Mouse (Mus musculus): Measurements from ENCODE around the gene Olfr507.
"Not testable (repeated sequence)": the region's sequence is repeated elsewhere in the genome, so short reads cannot be mapped to it uniquely, and the experiment has no call there.

The Olfr507 gene

DNA sequence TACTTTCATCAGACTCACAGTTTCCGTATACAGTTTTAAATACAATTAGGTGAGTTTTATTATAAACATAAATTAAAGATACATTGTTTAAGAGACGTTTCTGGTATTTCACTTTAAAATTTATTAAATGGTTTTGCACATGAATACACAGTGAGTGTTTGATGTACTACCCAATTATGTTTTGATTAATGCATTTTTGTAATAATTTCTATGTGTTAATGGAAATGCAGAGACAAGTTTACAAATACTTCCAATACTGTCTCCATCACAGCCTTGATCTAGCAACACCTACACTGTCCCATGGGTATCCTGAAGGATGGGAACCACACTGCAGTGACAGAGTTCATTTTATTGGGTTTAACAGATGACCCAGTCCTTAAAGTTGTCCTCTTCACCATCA, at the start of gene Olfr507:
Olfr507 (plus strand) TSS at position 301 of the 400 bp plus-strand sequence.
- DNase-seq = no peak

DNA sequence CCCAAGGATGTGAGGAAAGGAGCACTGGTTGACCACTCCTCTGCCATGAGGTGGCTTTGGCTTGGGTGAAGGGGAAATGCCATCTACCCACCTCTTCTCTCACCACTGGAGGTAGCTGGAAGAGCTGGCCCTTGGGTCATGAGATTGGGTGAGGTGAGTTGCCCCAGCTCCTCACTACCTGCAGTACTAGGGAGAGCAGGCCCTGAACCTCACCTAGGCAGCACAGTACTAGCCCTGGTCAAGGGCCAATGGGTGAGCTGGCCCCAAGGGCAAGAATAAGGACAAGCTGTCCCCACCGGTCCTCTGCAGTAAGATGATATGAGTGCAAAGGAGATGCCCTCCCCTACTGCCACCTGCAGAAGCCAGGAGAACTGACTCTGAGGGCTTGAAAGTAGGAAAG, 31.8 kb upstream of the Olfr507 start:
- DNase-seq = no peak

DNA sequence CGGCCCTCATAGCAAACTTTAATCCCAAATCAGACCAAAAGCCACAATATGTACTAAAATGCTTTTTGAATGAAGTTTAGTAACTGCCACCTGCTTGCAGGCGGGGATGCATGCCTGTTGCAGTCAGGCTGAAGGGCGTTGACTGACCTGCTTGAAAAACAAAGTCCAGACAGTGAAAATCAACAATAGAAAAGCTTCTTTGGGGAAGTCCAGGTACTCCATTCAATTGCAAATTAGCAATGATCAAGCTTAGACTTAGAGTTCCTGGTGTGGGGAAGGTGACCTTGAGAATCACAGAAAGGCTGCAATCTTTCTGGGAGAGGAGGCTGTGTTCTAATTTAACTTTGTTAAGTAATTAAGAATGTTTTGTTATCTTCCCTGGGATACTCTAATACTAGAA, 19.7 kb upstream of the Olfr507 start:
- not testable (repeated sequence) for DNase-seq

DNA sequence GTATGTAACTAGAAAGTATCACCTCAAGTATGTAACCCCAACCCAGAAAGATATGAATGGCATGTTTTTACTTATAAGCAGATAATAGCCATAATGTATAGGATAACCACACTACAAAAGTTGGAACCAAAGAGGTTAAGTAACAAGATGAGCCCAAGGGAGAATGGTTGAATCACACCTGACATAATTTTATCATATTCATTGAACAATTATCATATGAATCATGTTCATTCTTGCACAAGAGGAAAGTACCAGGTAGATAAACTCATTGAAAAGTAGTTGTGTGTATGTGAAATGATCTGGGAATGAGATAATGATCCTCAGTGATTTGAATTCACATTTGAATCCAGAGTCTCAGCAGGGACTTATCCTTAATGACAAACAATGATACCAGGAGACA, 11.1 kb upstream of the Olfr507 start, which contains the start of gene Olfr506:
Olfr506 (plus strand) TSS at position 301 of the 400 bp plus-strand sequence.
- DNase-seq = no peak

DNA sequence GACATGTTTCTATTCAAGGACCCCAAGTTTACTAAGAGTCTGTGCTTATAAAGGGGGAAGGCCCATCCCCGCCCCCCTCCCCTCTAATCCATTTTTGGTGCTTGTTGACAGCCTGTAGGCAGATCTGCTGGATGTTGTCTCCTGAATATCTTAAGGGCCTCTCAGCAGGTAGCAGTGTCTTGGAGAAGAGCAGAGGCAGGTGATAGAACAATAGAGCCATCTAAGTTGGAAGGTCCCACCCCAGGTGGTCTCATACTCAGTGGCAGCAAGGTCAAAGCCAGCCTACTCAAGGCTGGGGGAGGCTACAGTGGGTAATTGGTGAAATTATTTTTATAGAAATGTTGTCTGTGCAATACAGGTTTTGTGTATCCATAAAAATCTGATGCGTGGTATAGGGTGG, 7.5 kb upstream of the Olfr507 start:
- no peak for DNase-seq

DNA sequence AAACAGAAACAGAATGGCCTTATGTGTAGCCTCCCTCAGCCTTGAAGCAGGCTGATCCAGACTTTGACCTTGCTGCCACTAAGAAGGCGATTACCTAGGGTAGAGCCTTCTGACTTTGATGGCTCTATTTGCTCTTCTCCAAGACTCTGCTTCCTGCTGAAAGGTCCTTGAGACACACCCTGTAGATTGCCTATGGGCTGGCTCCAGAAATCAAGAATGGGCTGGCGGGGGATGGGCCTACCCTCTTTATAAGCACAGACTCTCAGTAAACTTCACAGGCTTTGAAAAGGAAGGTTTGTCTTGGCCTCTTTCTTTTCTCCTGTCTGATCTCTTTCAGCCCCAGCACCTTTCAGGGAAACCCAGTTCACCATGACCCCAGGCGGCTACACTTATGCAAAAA, 4.8 kb upstream of the Olfr507 start:
- DNase-seq = not testable (repeated sequence)

DNA sequence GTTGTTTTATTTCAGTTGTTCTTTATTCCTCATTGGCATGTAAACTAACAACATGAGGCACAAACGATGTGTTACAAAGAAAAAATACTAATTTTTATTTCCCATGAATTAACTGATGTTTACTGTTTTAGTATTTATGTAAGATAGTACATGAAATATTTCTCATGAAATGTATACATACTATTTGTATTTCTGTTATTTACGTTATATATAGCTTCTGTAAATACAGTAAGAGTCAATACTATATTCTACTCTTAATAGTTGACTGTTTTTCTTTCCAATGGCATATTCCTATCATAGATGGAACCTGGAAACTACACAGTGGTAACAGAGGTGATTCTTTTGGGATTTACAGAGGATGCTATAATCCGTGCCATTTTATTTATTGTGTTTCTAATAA, 8.1 kb downstream of the Olfr507 start, which contains the start of gene Olfr508:
Olfr508 (plus strand) TSS at position 301 of the 400 bp plus-strand sequence.
- DNase-seq = no peak

DNA sequence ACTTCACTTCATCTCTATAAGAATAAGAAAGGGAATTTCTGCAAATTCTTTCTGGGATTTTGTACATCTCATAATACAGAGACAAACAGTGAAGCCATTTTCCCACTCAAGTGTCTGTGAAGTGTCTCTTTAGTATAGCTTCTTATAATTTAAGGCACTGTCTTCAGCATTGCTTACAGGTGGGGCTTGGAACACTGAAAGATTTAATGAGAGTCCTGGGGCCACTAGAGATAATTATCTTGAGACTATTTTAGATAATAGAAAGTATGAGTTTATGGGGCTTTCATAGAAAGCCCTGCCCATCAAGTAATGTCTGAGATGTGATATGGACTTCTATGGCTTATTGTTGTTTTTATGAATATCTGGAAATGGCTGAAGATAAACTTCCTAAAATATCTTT, 30.2 kb downstream of the Olfr507 start, which contains the start of gene Olfr509:
Olfr509 (minus strand) TSS at position 101 of the 400 bp plus-strand sequence.
- DNase-seq = no peak

DNA sequence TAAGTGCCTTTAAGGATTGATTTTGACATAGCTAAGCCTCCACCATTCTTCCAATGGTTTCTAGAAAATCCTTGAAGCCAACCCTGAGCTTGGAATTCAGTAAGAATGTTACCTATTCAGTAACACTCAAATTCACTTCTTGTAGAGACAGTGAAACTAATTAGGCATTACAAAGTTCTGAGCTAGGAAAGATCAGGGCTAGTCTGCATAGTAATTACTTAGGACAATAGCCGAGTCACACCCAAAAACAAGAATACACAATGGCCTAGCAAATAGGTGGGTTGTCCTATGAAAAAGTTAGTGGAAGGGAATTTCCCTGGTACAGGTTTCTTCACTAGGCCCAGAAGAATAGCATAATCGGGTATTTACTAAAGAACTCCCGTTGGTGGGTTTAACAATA, 40.8 kb downstream of the Olfr507 start:
- DNase-seq = no peak

DNA sequence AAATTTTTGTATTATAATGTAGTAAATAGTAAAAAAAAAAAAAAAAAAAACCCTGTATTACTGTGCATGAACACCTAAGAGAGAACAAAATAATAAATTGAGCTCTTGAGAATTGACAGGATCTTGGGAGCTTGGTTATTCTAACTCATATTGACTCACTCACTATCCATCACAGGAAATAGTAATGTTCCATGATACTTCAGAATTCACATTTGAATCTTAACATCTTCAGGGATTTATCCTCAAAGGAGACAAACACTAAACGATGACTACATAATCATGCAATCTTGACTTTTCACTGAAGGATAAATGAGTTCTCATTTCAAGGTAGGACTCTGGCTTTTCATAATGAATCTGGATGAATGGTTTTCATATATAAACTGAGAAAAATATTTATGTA, 44.5 kb downstream of the Olfr507 start, which contains the start of gene Olfr510:
Olfr510 (plus strand) TSS at position 301 of the 400 bp plus-strand sequence.
- DNase-seq = no peak

DNA sequence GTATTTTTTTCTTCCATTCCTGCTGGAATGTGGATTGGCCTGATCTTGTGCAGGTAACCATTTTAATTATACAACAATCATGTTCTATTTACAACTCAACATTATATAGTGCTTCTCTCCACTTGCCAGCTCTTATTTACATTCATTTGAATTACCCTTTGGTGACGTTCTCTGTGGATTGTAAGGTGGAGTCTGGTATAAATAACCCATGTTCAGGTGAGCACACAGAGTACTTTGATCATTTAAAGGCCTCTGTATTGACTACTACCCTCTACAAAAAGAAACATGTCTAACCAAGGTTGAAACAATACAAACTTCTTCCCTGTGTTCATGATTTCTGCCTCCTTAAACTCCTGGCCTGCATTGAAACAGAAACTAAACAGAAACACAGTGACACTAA, 49.4 kb downstream of the Olfr507 start:
- DNase-seq = no peak
